Mouse (Mus musculus): Measurements from ENCODE around the gene Ifitm10. TPM values are rescaled to one million over a fixed set of nuclear protein-coding genes. Genes with fewer than 3 reads are reported as not detected.
"Not testable (repeated sequence)": the region's sequence is repeated elsewhere in the genome, so short reads cannot be mapped to it uniquely, and the experiment has no call there.

The Ifitm10 gene
- polyA plus RNA-seq, 1 experiment from 2014 or later, result not detected

GRCm38 (mm10) chr7:142303249-142303648 lies 70.3 kb downstream of the Ifitm10 start, which contains the start of gene Krtap5-4:
Gene Krtap5-4, plus strand, starts transcription at chr7:142303549.
- no peak within 1 kb of the TSS for H3K4me3 ChIP-seq (ENCODE audit: inconsistent target)
- 41% methylated on average over 3 of the region's 3 CpGs for WGBS (ENCODE audit: missing documents)

GRCm38 (mm10) chr7:142297018-142297417 lies 76.5 kb downstream of the Ifitm10 start, which contains the start of gene Krtap5-1:
Gene Krtap5-1, minus strand, starts transcription at chr7:142297118.
- not testable (repeated sequence) for H3K79me2 ChIP-seq (ENCODE audit: inconsistent target); H3K36me3 ChIP-seq (ENCODE audit: inconsistent target); H3K4me3 ChIP-seq (ENCODE audit: inconsistent target); H3K27ac ChIP-seq

More at GRCm38 (mm10) chr7:142303249-142303648, 70.3 kb downstream of the Ifitm10 start, which contains the start of gene Krtap5-4:
- H3K27ac ChIP-seq, result no peak within 1 kb of the TSS
- H3K79me2 ChIP-seq (ENCODE audit: inconsistent target), result no peaks in the 10 kb centered on the region
- no peaks in the 10 kb centered on the region for H3K36me3 ChIP-seq (ENCODE audit: inconsistent target)

- 37% methylated on average over 4 of the region's 4 CpGs for WGBS (ENCODE audit: missing documents)
- H3K79me2 ChIP-seq (ENCODE audit: inconsistent target); H3K4me3 ChIP-seq (ENCODE audit: inconsistent target); H3K27ac ChIP-seq; H3K36me3 ChIP-seq (ENCODE audit: inconsistent target): not testable (repeated sequence)
Observed at GRCm38 (mm10) chr7:142296108-142296507, 77.4 kb downstream of the Ifitm10 start.

DNA sequence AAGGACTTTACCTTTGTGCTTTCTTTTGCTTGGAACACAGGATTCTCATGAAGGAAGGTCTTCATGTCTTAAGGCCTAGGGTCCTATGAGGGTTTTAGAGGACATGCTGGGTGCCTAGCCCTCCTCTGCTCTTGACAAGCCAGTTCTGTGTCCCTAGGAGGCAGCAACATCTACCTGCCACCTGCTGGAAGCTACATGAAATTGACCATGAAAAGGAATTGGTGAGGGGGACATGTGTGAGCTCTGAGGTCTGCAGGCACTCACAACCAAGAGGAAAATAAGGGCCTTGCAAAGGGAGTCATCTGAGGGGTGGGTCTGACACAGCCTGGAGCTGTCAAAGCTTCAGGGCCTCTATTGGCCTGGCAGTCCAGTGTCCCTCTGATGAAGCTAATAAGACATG lies 78.1 kb downstream of the Ifitm10 start:
- H3K4me3 ChIP-seq (ENCODE audit: inconsistent target), result no peak overlapping the region
- H3K27ac ChIP-seq, result no peak overlapping the region
- no peaks in the 10 kb centered on the region for H3K79me2 ChIP-seq (ENCODE audit: inconsistent target)
- no peaks in the 10 kb centered on the region for H3K36me3 ChIP-seq (ENCODE audit: inconsistent target)

- whole genome bisulfite sequencing (ENCODE audit: missing documents), result no CpG with 5 or more reads among the region's 2 CpGs
- H3K27ac ChIP-seq; H3K36me3 ChIP-seq (ENCODE audit: inconsistent target): not testable (repeated sequence)
Observed at GRCm38 (mm10) chr7:142293851-142294250, 79.7 kb downstream of the Ifitm10 start.

GRCm38 (mm10) chr7:142285910-142286612 lies 87.5 kb downstream of the Ifitm10 start:
- WGBS (ENCODE audit: missing documents), result 92% methylated on average over 9 of the region's 9 CpGs
- not testable (repeated sequence) for H3K79me2 ChIP-seq (ENCODE audit: inconsistent target); H3K27ac ChIP-seq; H3K4me3 ChIP-seq (ENCODE audit: inconsistent target); H3K36me3 ChIP-seq (ENCODE audit: inconsistent target)

More at GRCm38 (mm10) chr7:142293851-142294250, 79.7 kb downstream of the Ifitm10 start:
- not testable (repeated sequence) for H3K4me3 ChIP-seq (ENCODE audit: inconsistent target); H3K79me2 ChIP-seq (ENCODE audit: inconsistent target)

- no peak overlapping the region for H3K4me3 ChIP-seq (ENCODE audit: inconsistent target)
- no peak overlapping the region for H3K27ac ChIP-seq
- WGBS (ENCODE audit: missing documents), result 28% methylated on average over 23 of the region's 23 CpGs
- no peaks in the 10 kb centered on the region for H3K79me2 ChIP-seq (ENCODE audit: inconsistent target)
- no peaks in the 10 kb centered on the region for H3K36me3 ChIP-seq (ENCODE audit: inconsistent target)
Observed at GRCm38 (mm10) chr7:142285130-142285835, 88.3 kb downstream of the Ifitm10 start.

DNA sequence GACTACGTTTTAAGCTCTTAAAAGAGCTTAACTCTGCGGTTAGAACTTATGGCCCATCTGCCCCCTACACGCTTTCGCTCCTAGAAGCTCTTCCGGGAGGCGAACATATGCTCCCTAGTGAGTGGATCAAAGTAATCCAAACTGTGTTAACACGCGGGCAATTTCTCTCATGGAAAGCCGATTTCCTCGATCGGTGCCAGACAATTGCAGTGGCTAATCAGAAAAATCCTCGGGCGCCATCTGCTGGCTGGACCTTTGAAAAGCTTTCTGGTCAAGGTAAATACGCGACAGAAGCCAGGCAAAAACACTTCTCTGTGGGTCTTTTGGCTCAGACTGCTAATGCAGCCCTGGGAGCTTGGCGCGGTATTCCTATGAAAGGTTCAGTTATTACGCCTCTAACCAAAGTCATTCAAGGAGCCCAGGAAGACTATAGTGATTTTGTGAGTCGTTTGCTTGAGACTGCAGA lies 88.9 kb downstream of the Ifitm10 start:
- Histone ChIP-seq H3K79me2 (ENCODE audit: inconsistent target) (no peaks in the 10 kb centered on the region), H3K4me3 (ENCODE audit: inconsistent target) (peak overlapping the region; percentile 53), H3K36me3 (ENCODE audit: inconsistent target) (no peaks in the 10 kb centered on the region), H3K27ac (no peak overlapping the region)
- WGBS (ENCODE audit: missing documents), result under 1% methylated on average over 19 of the region's 19 CpGs

GRCm38 (mm10) chr7:142284023-142284591 lies 89.4 kb downstream of the Ifitm10 start:
- Histone ChIP-seq H3K27ac (no peak overlapping the region), H3K36me3 (ENCODE audit: inconsistent target) (no peaks in the 10 kb centered on the region), H3K4me3 (ENCODE audit: inconsistent target) (peak overlapping the region; percentile 53), H3K79me2 (ENCODE audit: inconsistent target) (no peaks in the 10 kb centered on the region)
- under 1% methylated on average over 37 of the region's 38 CpGs for WGBS (ENCODE audit: missing documents)

DNA sequence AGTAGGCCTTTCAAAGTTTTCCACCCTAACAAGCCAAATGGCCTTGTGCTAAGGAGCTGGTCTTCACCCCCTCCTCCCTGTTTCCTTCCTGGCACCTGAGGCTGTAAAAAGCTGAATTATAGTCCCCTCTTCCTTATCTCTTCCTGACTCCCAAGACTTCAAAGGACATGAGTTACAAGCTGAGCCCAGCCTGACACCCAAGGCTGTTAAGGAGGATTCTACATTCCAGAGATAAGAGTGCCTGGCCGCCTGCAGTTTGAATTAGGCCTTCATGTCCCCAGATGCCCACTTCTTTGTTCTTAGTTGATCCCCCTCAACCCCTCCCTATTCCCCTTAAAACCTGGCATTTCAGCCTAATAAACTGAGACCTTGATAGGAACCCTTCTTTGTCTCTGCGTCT lies 90.7 kb downstream of the Ifitm10 start:
- H3K4me3 ChIP-seq (ENCODE audit: inconsistent target), result not testable (repeated sequence)
- 100% methylated on average over 1 of the region's 2 CpGs for WGBS (ENCODE audit: missing documents)

DNA sequence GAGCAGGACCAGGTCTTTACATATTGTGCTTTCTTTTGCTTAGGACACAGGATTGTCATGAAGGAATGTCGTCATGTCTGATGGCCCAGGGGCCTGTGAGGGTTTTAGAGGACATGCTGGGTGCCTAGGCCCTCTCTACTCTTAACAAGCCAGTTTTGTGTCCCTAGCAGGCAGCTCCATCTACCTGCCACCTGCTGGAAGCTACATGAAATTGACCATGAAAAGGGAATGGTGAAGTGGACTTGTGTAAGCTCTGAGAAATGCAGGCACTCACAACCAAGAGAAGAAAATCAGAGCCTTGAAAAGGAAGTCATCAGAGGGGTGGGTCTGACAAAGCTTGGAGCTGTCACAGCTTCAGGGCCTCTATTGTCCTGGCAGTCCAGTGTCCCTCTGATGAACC lies 94.3 kb downstream of the Ifitm10 start:
- H3K79me2 ChIP-seq (ENCODE audit: inconsistent target); H3K27ac ChIP-seq; H3K36me3 ChIP-seq (ENCODE audit: inconsistent target); H3K4me3 ChIP-seq (ENCODE audit: inconsistent target): not testable (repeated sequence)
- WGBS (ENCODE audit: missing documents), result 100% methylated on average over 1 of the region's 1 CpGs

More for the DNA sequence above, 90.7 kb downstream of the Ifitm10 start:
- not testable (repeated sequence) for H3K36me3 ChIP-seq (ENCODE audit: inconsistent target); H3K79me2 ChIP-seq (ENCODE audit: inconsistent target); H3K27ac ChIP-seq

GRCm38 (mm10) chr7:142278183-142278582 lies 95.4 kb downstream of the Ifitm10 start:
- not testable (repeated sequence) for H3K79me2 ChIP-seq (ENCODE audit: inconsistent target); H3K27ac ChIP-seq; H3K4me3 ChIP-seq (ENCODE audit: inconsistent target); H3K36me3 ChIP-seq (ENCODE audit: inconsistent target)
- 0% methylated on average over 3 of the region's 3 CpGs for WGBS (ENCODE audit: missing documents)

Measured in macrophage (primary cell).